Mouse (Mus musculus): Measurements from ENCODE around the gene Josd1. TPM values are rescaled to one million over a fixed set of nuclear protein-coding genes. Genes with fewer than 3 reads are reported as not detected.

The Josd1 gene
- total and polyA plus RNA-seq, 3 experiments = 30.1 to 48.3 (median 34.9) TPM

GRCm38 (mm10) chr15:79697558-79698187 is 10.0 kb upstream of the Josd1 start:
- dilution Hi-C loops (cut with MboI; ENCODE audit: extremely low pct_ligation_motif_present, extremely low pct_unique_long_range_greater_than_20kb, low sequenced_read_pairs) (no loop called here), in situ Hi-C loops (cut with MboI; ENCODE audit: low pct_ligation_motif_present, low pct_unique_long_range_greater_than_20kb, low sequenced_read_pairs) (no loop called here)
- Histone ChIP-seq H3K36me3 (replicated peaks in 1 of 2; ENCODE audit: control insufficient read depth in 1 of 2, insufficient read depth in 1 of 2, low read length in 1 of 2) (peaks cover 15 to 54% of the 10 kb centered on the region in 2 experiments), H3K4me1 (ENCODE audit: control insufficient read depth in 1 of 2, insufficient read depth in 2 of 2) (peaks cover 5 to 19% of the 10 kb centered on the region in 2 experiments), H3K4me3 (replicated peaks in 1 of 3; ENCODE audit: low read depth in 2 of 3, low read length in 2 of 3, poor library complexity in 1 of 3) (no peak overlapping the region), H3K79me2 (replicated peaks; ENCODE audit: control insufficient read depth, extremely low read depth, insufficient read depth, poor library complexity, severe bottlenecking) (peaks cover 12% of the 10 kb centered on the region), H3K4me2 (ENCODE audit: insufficient read depth, low read depth, poor library complexity, severe bottlenecking) (no peak overlapping the region), H3K9ac (ENCODE audit: insufficient read depth, low read depth) (no peak overlapping the region), H3K27me3 (replicated peaks) (no peaks in the 10 kb centered on the region), H3K27ac (ENCODE audit: insufficient read depth, low read depth) (no peak overlapping the region), H3K9me3 (replicated peaks; ENCODE audit: low read length) (no peaks in the 10 kb centered on the region)
- no peak for DNase-seq (ENCODE audit: extremely low read depth)
- no peak for TF ChIP-seq CHD2 (IDR thresholded peaks at IDR 0.05; ENCODE audit: low read length)
- TF ChIP-seq MAFK (IDR thresholded peaks at IDR 0.05; ENCODE audit: insufficient replicate concordance, low read length) = no peak
- TF ChIP-seq MEF2A (IDR thresholded peaks at IDR 0.05; ENCODE audit: borderline replicate concordance, low read depth, low read length) = no peak
- no peak for TF ChIP-seq ZNF384 (IDR thresholded peaks at IDR 0.05; ENCODE audit: low read depth, low read length)
- no peak for TF ChIP-seq NELFE (IDR thresholded peaks at IDR 0.05; ENCODE audit: low read depth, low read length)
- TF ChIP-seq UBTF (IDR thresholded peaks at IDR 0.05; ENCODE audit: low read depth, low read length) = no peak
- TF ChIP-seq MAZ (IDR thresholded peaks at IDR 0.05; ENCODE audit: low read depth, low read length) = no peak
- no peak for TF ChIP-seq KAT2A (IDR thresholded peaks at IDR 0.05; ENCODE audit: insufficient replicate concordance, low read length)
- no peak for TF ChIP-seq POLR2A (IDR thresholded peaks at IDR 0.05; ENCODE audit: low read depth, low read length)

- TF ChIP-seq JUN (IDR thresholded peaks at IDR 0.05; ENCODE audit: insufficient read depth, low read depth, low read length) = no peak
- Histone ChIP-seq H3K9ac (ENCODE audit: insufficient read depth, low read depth) (no peak overlapping the region), H3K36me3 (replicated peaks in 1 of 2; ENCODE audit: control insufficient read depth in 1 of 2, insufficient read depth in 1 of 2, low read length in 1 of 2) (peaks cover 15 to 54% of the 10 kb centered on the region in 2 experiments), H3K79me2 (replicated peaks; ENCODE audit: control insufficient read depth, extremely low read depth, insufficient read depth, poor library complexity, severe bottlenecking) (peaks cover 18% of the 10 kb centered on the region), H3K4me2 (ENCODE audit: insufficient read depth, low read depth, poor library complexity, severe bottlenecking) (no peak overlapping the region), H3K27me3 (replicated peaks) (no peaks in the 10 kb centered on the region), H3K4me1 (ENCODE audit: control insufficient read depth in 1 of 2, insufficient read depth in 2 of 2) (peaks cover 5 to 25% of the 10 kb centered on the region in 2 experiments), H3K27ac (ENCODE audit: insufficient read depth, low read depth) (no peak overlapping the region), H3K4me3 (replicated peaks in 1 of 3; ENCODE audit: low read depth in 2 of 3, low read length in 2 of 3, poor library complexity in 1 of 3) (no peak overlapping the region), H3K9me3 (replicated peaks; ENCODE audit: low read length) (no peaks in the 10 kb centered on the region)
- DNase-seq (ENCODE audit: extremely low read depth) = no peak
- dilution Hi-C loops (cut with MboI; ENCODE audit: extremely low pct_ligation_motif_present, extremely low pct_unique_long_range_greater_than_20kb, low sequenced_read_pairs) (no loop called here), in situ Hi-C loops (cut with MboI; ENCODE audit: low pct_ligation_motif_present, low pct_unique_long_range_greater_than_20kb, low sequenced_read_pairs) (no loop called here)
Measured at GRCm38 (mm10) chr15:79697011-79697410, 9.3 kb upstream of the Josd1 start.

GRCm38 (mm10) chr15:79696508-79696907 is 8.8 kb upstream of the Josd1 start:
- Histone ChIP-seq H3K27ac (ENCODE audit: insufficient read depth, low read depth) (no peak overlapping the region), H3K4me3 (replicated peaks in 1 of 3; ENCODE audit: low read depth in 2 of 3, low read length in 2 of 3, poor library complexity in 1 of 3) (no peak overlapping the region), H3K27me3 (replicated peaks) (no peaks in the 10 kb centered on the region), H3K9me3 (replicated peaks; ENCODE audit: low read length) (no peaks in the 10 kb centered on the region), H3K36me3 (replicated peaks in 1 of 2; ENCODE audit: control insufficient read depth in 1 of 2, insufficient read depth in 1 of 2, low read length in 1 of 2) (peaks cover 15 to 54% of the 10 kb centered on the region in 2 experiments), H3K9ac (ENCODE audit: insufficient read depth, low read depth) (no peak overlapping the region), H3K4me2 (ENCODE audit: insufficient read depth, low read depth, poor library complexity, severe bottlenecking) (no peak overlapping the region), H3K79me2 (replicated peaks; ENCODE audit: control insufficient read depth, extremely low read depth, insufficient read depth, poor library complexity, severe bottlenecking) (peaks cover 23% of the 10 kb centered on the region), H3K4me1 (ENCODE audit: control insufficient read depth in 1 of 2, insufficient read depth in 2 of 2) (peaks cover 5 to 30% of the 10 kb centered on the region in 2 experiments)
- dilution Hi-C loops (cut with MboI; ENCODE audit: extremely low pct_ligation_motif_present, extremely low pct_unique_long_range_greater_than_20kb, low sequenced_read_pairs) (no loop called here), in situ Hi-C loops (cut with MboI; ENCODE audit: low pct_ligation_motif_present, low pct_unique_long_range_greater_than_20kb, low sequenced_read_pairs) (no loop called here)
- no peak for DNase-seq (ENCODE audit: extremely low read depth)
- TF ChIP-seq TBP (conservative IDR thresholded peaks at IDR 0.05; ENCODE audit: low read depth, low read length) (no peak), NELFE (IDR thresholded peaks at IDR 0.05; ENCODE audit: low read depth, low read length) (no peak), POLR2AphosphoS2 (IDR thresholded peaks at IDR 0.05; ENCODE audit: low read depth, low read length) (no peak), IRF4 (IDR thresholded peaks at IDR 0.05; ENCODE audit: low read depth, low read length) (no peak), CHD1 (IDR thresholded peaks at IDR 0.05; ENCODE audit: low read depth, low read length) (no peak), RAD21 (IDR thresholded peaks at IDR 0.05; ENCODE audit: low read depth, low read length) (no peak), MYC (IDR thresholded peaks at IDR 0.05; ENCODE audit: low read depth, low read length) (no peak), GABPA (IDR thresholded peaks at IDR 0.05; ENCODE audit: insufficient replicate concordance, low read depth, low read length) (no peak), KAT2A (IDR thresholded peaks at IDR 0.05; ENCODE audit: insufficient replicate concordance, low read length) (no peak), JUND (conservative IDR thresholded peaks at IDR 0.05; ENCODE audit: low read depth, low read length) (no peak), RCOR1 (conservative IDR thresholded peaks at IDR 0.05; ENCODE audit: low read depth, low read length) (no peak)

All from CH12.LX (cell line).